Mouse (Mus musculus): ENCODE measurements around the gene Olfr1101. TPM values are rescaled to one million over a fixed set of nuclear protein-coding genes. Genes with fewer than 3 reads are reported as not detected.

Olfr1101 gene
- not detected for total RNA-seq (2022)

- no peak for DNase-seq (ENCODE audit: low spot score in 2 of 2)
Measured at GRCm38 (mm10) chr2:86991121-86991520, at the start of gene Olfr1101. Gene Olfr1101 (minus strand): TSS chr2:86991221.

GRCm38 (mm10) chr2:87036431-87036830 is 45.4 kb upstream of the Olfr1101 start, which contains the start of gene Olfr1105:
Gene Olfr1105 (minus strand): TSS chr2:87036531.
- DNase-seq (ENCODE audit: low spot score in 2 of 2): no peak

GRCm38 (mm10) chr2:87026980-87027379 is 36.0 kb upstream of the Olfr1101 start, which contains the start of gene Olfr1104:
Gene Olfr1104 (minus strand): TSS chr2:87027080.
- DNase-seq (ENCODE audit: low spot score in 2 of 2): no peak

GRCm38 (mm10) chr2:86998098-86998497 is 7.1 kb upstream of the Olfr1101 start, which contains the start of gene Olfr1102:
Gene Olfr1102 (plus strand): TSS chr2:86998398.
- DNase-seq (ENCODE audit: low spot score in 2 of 2): no peak

- DNase-seq (ENCODE audit: low spot score in 2 of 2): no peak
Measured at GRCm38 (mm10) chr2:86979854-86980253, 11.2 kb downstream of the Olfr1101 start, which contains the start of gene Olfr1100. Gene Olfr1100 (minus strand): TSS chr2:86979954.

GRCm38 (mm10) chr2:86960593-86960992 is 30.4 kb downstream of the Olfr1101 start, which contains the start of gene Olfr1099:
Gene Olfr1099 (minus strand): TSS chr2:86960693.
- DNase-seq (ENCODE audit: low spot score in 2 of 2): no peak

Other genes with a start within 250 kb of the Olfr1101 start
- not detected for gene Olfr1090, start 232.2 kb downstream of the Olfr1101 start, total RNA-seq (2022)
- gene Olfr1093, start 208.7 kb downstream of the Olfr1101 start, total RNA-seq (2022): not detected
- gene Olfr141, start 181.2 kb downstream of the Olfr1101 start, total RNA-seq (2022): not detected
- not detected for gene Olfr1094, start 166.6 kb downstream of the Olfr1101 start, total RNA-seq (2022)
- not detected for gene Olfr1095, start 139.5 kb downstream of the Olfr1101 start, total RNA-seq (2022)
- not detected for gene Gm13723, start 116.4 kb downstream of the Olfr1101 start, total RNA-seq (2022)
- not detected for gene Olfr1097, start 99.0 kb downstream of the Olfr1101 start, total RNA-seq (2022)
- not detected for gene Olfr1098, start 66.7 kb downstream of the Olfr1101 start, total RNA-seq (2022)
- not detected for gene Olfr1099, start 30.5 kb downstream of the Olfr1101 start, total RNA-seq (2022)
- not detected for gene Olfr1100, start 11.3 kb downstream of the Olfr1101 start, total RNA-seq (2022)
- not detected for gene Olfr1102, start 7.2 kb upstream of the Olfr1101 start, total RNA-seq (2022)
- not detected for gene Olfr1104, start 35.9 kb upstream of the Olfr1101 start, total RNA-seq (2022)
- not detected for gene Olfr1105, start 45.3 kb upstream of the Olfr1101 start, total RNA-seq (2022)
- not detected for gene Olfr1106, start 61.1 kb upstream of the Olfr1101 start, total RNA-seq (2022)
- not detected for gene Olfr1107, start 84.6 kb upstream of the Olfr1101 start, total RNA-seq (2022)
- not detected for gene Olfr1109, start 104.8 kb upstream of the Olfr1101 start, total RNA-seq (2022)
- gene Olfr259, start 123.3 kb upstream of the Olfr1101 start, total RNA-seq (2022): not detected
- not detected for gene Olfr1110, start 149.1 kb upstream of the Olfr1101 start, total RNA-seq (2022)
- gene Olfr1111, start 161.4 kb upstream of the Olfr1101 start, total RNA-seq (2022): not detected
- not detected for gene Olfr1112, start 196.6 kb upstream of the Olfr1101 start, total RNA-seq (2022)
- not detected for gene Olfr1113, start 217.7 kb upstream of the Olfr1101 start, total RNA-seq (2022)

Measured in left cerebral cortex, adult 8-10 months (tissue).